Mouse (Mus musculus) testis, adult 2 months (tissue): Measurements from ENCODE around the gene Dusp9. TPM values are rescaled to one million over a fixed set of nuclear protein-coding genes. Genes with fewer than 3 reads are reported as not detected.

Experiments
- H3K27ac ChIP-seq: fragments of 200-500 bp; 2 replicates; pipeline ENCODE4 v1.5.1; 2012; ENCODE audit warnings: low read depth, low read length; ENCODE audit not compliant: control insufficient read depth, insufficient read depth
- H3K27me3 ChIP-seq: fragments of 200-500 bp; 2 replicates; pipeline ENCODE4 v1.6.1; 2012; ENCODE audit warnings: mild to moderate bottlenecking, low read length, moderate library complexity; ENCODE audit not compliant: control insufficient read depth, insufficient read depth
- H3K36me3 ChIP-seq: fragments of 200-500 bp; 2 replicates; pipeline ENCODE4 v1.6.1; 2012; ENCODE audit warnings: mild to moderate bottlenecking, low read length; ENCODE audit not compliant: control insufficient read depth, insufficient read depth
- H3K4me1 ChIP-seq: fragments of 200-500 bp; 2 replicates; pipeline ENCODE4 v1.6.1; 2012; ENCODE audit warnings: low read length; ENCODE audit not compliant: control insufficient read depth, insufficient read depth
- H3K4me3 ChIP-seq: fragments of 200-500 bp; 2 replicates; pipeline ENCODE4 v1.5.1; 2012; ENCODE audit warnings: low read depth, mild to moderate bottlenecking, low read length, moderate library complexity, mixed read lengths; ENCODE audit not compliant: control insufficient read depth
- CTCF ChIP-seq: fragments of 200-500 bp; IDR thresholded peaks from 2 replicates; pipeline ENCODE4 v1.5.1; 2012; ENCODE audit warnings: low read depth, mild to moderate bottlenecking, inconsistent platforms, low read length, moderate library complexity; ENCODE audit not compliant: control insufficient read depth, insufficient read depth, insufficient replicate concordance
- POLR2A ChIP-seq: fragments of 200-500 bp; IDR thresholded peaks from 2 replicates; pipeline ENCODE4 v1.6.1; 2012; ENCODE audit warnings: low read depth, mild to moderate bottlenecking, inconsistent platforms, low read length, moderate library complexity; ENCODE audit not compliant: control insufficient read depth
- polyA plus RNA-seq: library from polyadenylated mRNA; depleted of rRNA; stranded (reverse); fragments of >200 nt; gene quantifications from 2 replicates; pipeline ENCODE4 v1.2.3, GENCODE M21; 2012; rRNA removed

Dusp9 gene
- polyA plus RNA-seq = 1.8 and 2.0 TPM in 2 replicates

DNA sequence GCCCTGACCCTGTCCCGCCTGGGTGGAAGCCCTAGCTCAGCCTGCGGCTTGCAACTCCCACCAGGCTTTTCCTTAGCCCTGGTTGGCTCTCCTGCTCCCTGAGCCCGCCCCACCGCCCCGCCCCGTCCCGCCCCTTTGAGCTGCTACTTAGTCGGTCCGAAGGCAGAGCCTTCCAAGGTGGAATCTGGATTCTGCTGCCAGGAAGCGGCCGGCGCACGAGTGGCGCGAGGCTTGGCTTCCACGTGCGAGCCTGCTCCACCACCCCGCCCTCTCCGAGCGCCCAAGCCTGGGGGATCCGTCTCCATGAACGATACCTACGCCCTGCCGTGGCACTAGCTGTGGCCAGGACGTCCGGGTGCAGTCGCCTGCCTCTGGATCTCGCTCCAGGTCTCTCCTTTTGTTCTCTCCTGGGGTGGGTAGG lies at the start of gene Dusp9:
Gene Dusp9, plus strand, starts transcription at position 165 of the 421 bp plus-strand sequence.
- Histone ChIP-seq H3K27me3 (no peaks in the 10 kb centered on the region), H3K4me3 (peak within 1 kb of the TSS; percentile 47), H3K4me1 (peaks cover 20% of the 10 kb centered on the region), H3K36me3 (no peaks in the 10 kb centered on the region), H3K27ac (no peak within 1 kb of the TSS)
- TF ChIP-seq POLR2A = no peak
- TF ChIP-seq CTCF = no peak

GRCm38 (mm10) chrX:73593212-73593611 lies 46.0 kb upstream of the Dusp9 start:
- no peak overlapping the region for H3K4me3 ChIP-seq
- H3K27ac ChIP-seq = no peak overlapping the region
- H3K27me3 ChIP-seq = no peaks in the 10 kb centered on the region
- H3K4me1 ChIP-seq = peaks cover 7% of the 10 kb centered on the region; the same call in 1 of the 2 replicates
- no peaks in the 10 kb centered on the region for H3K36me3 ChIP-seq
- TF ChIP-seq CTCF (peak; percentile 21; the same call in 1 of the 2 replicates), POLR2A (no peak)

DNA sequence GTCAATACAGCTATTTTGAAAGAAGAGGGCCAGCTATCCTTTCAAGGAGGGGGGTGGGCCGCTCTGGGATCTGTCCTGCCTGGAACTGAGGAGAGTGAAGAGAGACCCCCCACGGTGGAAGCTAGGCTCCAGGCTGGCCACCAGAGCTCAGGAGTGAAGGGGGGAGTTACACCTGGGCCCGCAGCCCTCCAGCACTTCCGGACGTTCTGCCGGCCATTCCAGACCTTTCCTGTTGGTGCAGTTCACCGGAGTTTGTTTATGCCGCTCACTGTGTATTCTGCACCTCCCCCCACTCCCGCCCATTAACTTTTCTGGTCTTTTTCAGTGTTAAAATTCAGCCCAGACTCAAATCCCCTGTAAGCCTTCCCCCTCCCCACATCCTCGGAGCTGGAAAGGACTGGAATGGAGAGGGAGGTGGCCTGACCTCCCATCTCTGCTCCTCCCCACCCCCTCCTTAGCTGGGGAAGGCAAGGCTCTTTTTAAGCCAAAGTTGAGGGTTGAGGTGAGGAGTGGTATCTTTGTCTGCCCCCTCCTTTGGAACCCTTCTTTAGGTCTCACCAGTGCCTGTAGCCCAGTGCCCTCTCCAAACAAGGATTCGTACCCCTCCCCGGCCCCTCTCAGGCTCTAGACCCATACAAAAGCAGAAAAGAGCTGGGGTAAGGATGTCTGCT lies 44.6 kb upstream of the Dusp9 start:
- H3K4me3 ChIP-seq = no peak overlapping the region
- H3K27ac ChIP-seq = no peak overlapping the region
- no peak for TF ChIP-seq CTCF
- TF ChIP-seq POLR2A = no peak
- peaks cover 7% of the 10 kb centered on the region; the same call in 1 of the 2 replicates for H3K4me1 ChIP-seq
- H3K27me3 ChIP-seq = no peaks in the 10 kb centered on the region
- no peaks in the 10 kb centered on the region for H3K36me3 ChIP-seq

- Histone ChIP-seq H3K27me3 (no peaks in the 10 kb centered on the region), H3K4me3 (no peak overlapping the region), H3K36me3 (no peaks in the 10 kb centered on the region), H3K27ac (no peak overlapping the region), H3K4me1 (peaks cover 7% of the 10 kb centered on the region; the same call in 1 of the 2 replicates)
- no peak for TF ChIP-seq CTCF
Measured at GRCm38 (mm10) chrX:73595297-73595938, 43.8 kb upstream of the Dusp9 start.

DNA sequence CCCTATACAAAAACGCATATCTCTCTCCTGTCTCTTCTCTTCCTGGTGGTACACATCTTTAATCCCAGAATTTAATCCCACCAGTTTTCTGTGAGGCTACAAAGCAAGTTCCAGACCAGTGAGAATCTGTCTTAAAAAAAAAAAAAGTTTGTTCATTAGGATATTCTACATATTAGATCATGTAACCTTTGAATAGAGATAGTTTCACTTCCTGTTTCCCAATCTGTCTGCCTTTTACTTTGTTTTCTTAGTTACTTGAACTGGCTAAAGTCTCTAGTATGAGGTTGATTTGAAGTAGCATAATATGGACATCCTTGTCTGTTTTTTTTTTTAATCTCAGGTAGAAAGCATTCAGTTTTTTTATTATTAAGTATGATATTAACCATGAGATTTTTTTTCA lies 37.8 kb upstream of the Dusp9 start:
- Histone ChIP-seq H3K4me3 (no peak overlapping the region), H3K4me1 (no peaks in the 10 kb centered on the region), H3K27me3 (no peaks in the 10 kb centered on the region), H3K36me3 (no peaks in the 10 kb centered on the region), H3K27ac (no peak overlapping the region)
- TF ChIP-seq POLR2A (no peak), CTCF (no peak)

- Histone ChIP-seq H3K36me3 (no peaks in the 10 kb centered on the region), H3K4me3 (no peak overlapping the region), H3K4me1 (no peaks in the 10 kb centered on the region), H3K27ac (no peak overlapping the region), H3K27me3 (no peaks in the 10 kb centered on the region)
- TF ChIP-seq CTCF (no peak), POLR2A (no peak)
Measured at GRCm38 (mm10) chrX:73613665-73614064, 25.6 kb upstream of the Dusp9 start.

- H3K27ac ChIP-seq = no peak overlapping the region
- no peaks in the 10 kb centered on the region for H3K27me3 ChIP-seq
Measured at GRCm38 (mm10) chrX:73615876-73616275, 23.3 kb upstream of the Dusp9 start.

More at GRCm38 (mm10) chrX:73615876-73616275, 23.3 kb upstream of the Dusp9 start:
- H3K4me1 ChIP-seq = no peaks in the 10 kb centered on the region
- no peak overlapping the region for H3K4me3 ChIP-seq
- TF ChIP-seq POLR2A (no peak), CTCF (no peak)
- no peaks in the 10 kb centered on the region for H3K36me3 ChIP-seq
